20 mouse cellular contexts compared by ENCODE assay signal in genomic region chr12:29971795-29972464, GRCm38 (mm10). TPM values are rescaled to one million over a fixed set of nuclear protein-coding genes. Genes with fewer than 3 reads are reported as not detected.
A peak's percentile ranks its signal among the peaks of the same experiment; 100 is the strongest.
DNase-seq lines count a peak whose midpoint lies in the region; ATAC-seq and TF ChIP-seq lines count a peak whose summit lies in the region.
"Had no signal": no experiment of that assay in that cellular context is flagged by ENCODE, and none has a peak within 500 bp of the region (broad histone marks: within the 10 kb centered on the region; RNA-seq: fewer than 3 reads in every experiment).

No protein-coding gene starts in this region.

- H3K9me3 ChIP-seq in heart, embryonic 13.5 days: no peaks in the 10 kb centered on the region
- H3K9me3 ChIP-seq in kidney, postnatal 0 days (replicated peaks; ENCODE audit: low read length): no peaks in the 10 kb centered on the region
- no peaks in the 10 kb centered on the region for H3K9me3 ChIP-seq in limb, embryonic 13.5 days
- H3K9me3 ChIP-seq: forebrain, embryonic 15.5 days; kidney, embryonic 15.5 days; midbrain, embryonic 15.5 days had no signal

- peaks cover 32% of the 10 kb centered on the region for H3K36me3 ChIP-seq in heart, embryonic 13.5 days
- H3K36me3 ChIP-seq in kidney, postnatal 0 days (ENCODE audit: insufficient read depth, low read length): peaks cover 18% of the 10 kb centered on the region
- peaks cover 29% of the 10 kb centered on the region for H3K36me3 ChIP-seq in limb, embryonic 13.5 days
- H3K36me3 ChIP-seq: G1E had no signal

- TF ChIP-seq CTCF in kidney, postnatal 0 days (IDR thresholded peaks at IDR 0.05; ENCODE audit: low read depth): no peak

- 0 out of 2 replicates have a peak overlapping the region, but pooled peaks have one; percentile 5 for H3K27ac ChIP-seq in heart, embryonic 13.5 days (replicated peaks)
- no peak overlapping the region for H3K27ac ChIP-seq in kidney, postnatal 0 days
- 0 out of 2 replicates have a peak overlapping the region, but pooled peaks have one; percentile 44 for H3K27ac ChIP-seq in limb, embryonic 13.5 days
- H3K27ac ChIP-seq: forebrain, embryonic 15.5 days; kidney, embryonic 15.5 days; midbrain, embryonic 15.5 days had no signal

- peaks cover 52% of the 10 kb centered on the region for H3K4me1 ChIP-seq in heart, embryonic 13.5 days
- H3K4me1 ChIP-seq in kidney, postnatal 0 days (replicated peaks; ENCODE audit: insufficient read depth, low read length): no peaks in the 10 kb centered on the region
- peaks cover 44% of the 10 kb centered on the region for H3K4me1 ChIP-seq in limb, embryonic 13.5 days
- H3K4me1 ChIP-seq: forebrain, embryonic 15.5 days; midbrain, embryonic 15.5 days had no signal

- peak; percentile 61 for DNase-seq in adrenal gland, adult 2 months
- DNase-seq in adrenal gland, postnatal 4 days (ENCODE audit: low spot score in 2 of 2): no peak
- DNase-seq in heart, postnatal 14 days: no peak
- DNase-seq in kidney, postnatal 0 days (ENCODE audit: low spot score): peak; percentile 4
- DNase-seq in kidney, postnatal 14 days: no peak
- no peak for DNase-seq in right cerebral cortex, postnatal 4 days
- DNase-seq: cerebellum, postnatal 14 days; embryo, embryonic 11 days; liver; lung, adult 2 months; retina, postnatal 1 day; thymus, postnatal 25 days had no signal

- H3K9ac ChIP-seq in heart, embryonic 13.5 days: no peak overlapping the region
- H3K9ac ChIP-seq in kidney, postnatal 0 days (ENCODE audit: low read depth, low read length): no peak overlapping the region
- H3K9ac ChIP-seq in limb, embryonic 13.5 days: no peak overlapping the region
- H3K9ac ChIP-seq: forebrain, embryonic 15.5 days; kidney, embryonic 15.5 days; midbrain, embryonic 15.5 days had no signal

- no peaks in the 10 kb centered on the region for H3K27me3 ChIP-seq in heart, embryonic 13.5 days (replicated peaks)
- no peaks in the 10 kb centered on the region for H3K27me3 ChIP-seq in kidney, postnatal 0 days (ENCODE audit: insufficient read depth, low read length)
- H3K27me3 ChIP-seq in limb, embryonic 13.5 days: no peaks in the 10 kb centered on the region
- H3K27me3 ChIP-seq: forebrain, embryonic 15.5 days; kidney, embryonic 15.5 days; midbrain, embryonic 15.5 days had no signal

- WGBS in heart, embryonic 13.5 days: 66% methylated on average over 7 of the region's 7 CpGs
- 77% methylated on average over 7 of the region's 7 CpGs for WGBS in kidney, postnatal 0 days
- 84% methylated on average over 7 of the region's 7 CpGs for WGBS in limb, embryonic 13.5 days

- intact Hi-C loops in heart, postnatal 14 days (cut with DNase I): loop anchor here (5.0 kb wide), 1 partner anchor 35 kb away; the partner anchor contains the start of gene Pxdn

- ATAC-seq in heart, embryonic 13.5 days (ENCODE audit: extremely low read depth, insufficient number of reproducible peaks, low FRiP score, low TSS enrichment): no peak
- ATAC-seq in kidney, postnatal 0 days (replicated peaks; ENCODE audit: low FRiP score, low read depth): no peak
- ATAC-seq in limb, embryonic 13.5 days (ENCODE audit: low FRiP score, low read depth): no peak
- ATAC-seq: CD4-positive, CD25-positive, alpha-beta regulatory T cell, adult 4 months; forebrain, embryonic 15.5 days; midbrain, embryonic 15.5 days had no signal

- H3K4me2 ChIP-seq in heart, embryonic 13.5 days: no peak overlapping the region
- no peak overlapping the region for H3K4me2 ChIP-seq in kidney, postnatal 0 days (ENCODE audit: low read length)
- no peak overlapping the region for H3K4me2 ChIP-seq in limb, embryonic 13.5 days (replicated peaks)
- H3K4me2 ChIP-seq: forebrain, embryonic 15.5 days; kidney, embryonic 15.5 days; midbrain, embryonic 15.5 days had no signal

- no peak overlapping the region for H3K4me3 ChIP-seq in heart, embryonic 13.5 days
- H3K4me3 ChIP-seq in kidney, postnatal 0 days (replicated peaks; ENCODE audit: low read depth, low read length): no peak overlapping the region
- H3K4me3 ChIP-seq in limb, embryonic 13.5 days: no peak overlapping the region
- H3K4me3 ChIP-seq: forebrain, embryonic 15.5 days; kidney, embryonic 15.5 days; midbrain, embryonic 15.5 days had no signal

RNA-seq across cellular contexts. Expression of gene Pxdn, which starts 34.5 kb away (rescaled TPM):
- 10 to 100 TPM; 50.3 to 59.2 TPM for total RNA-seq in adrenal gland, adult 2 months (2021)
- polyA plus RNA-seq in adrenal gland, adult 2 months (2012; rRNA removed): 75.0 and 85.7 TPM in 2 replicates
- 100 to 1,000 TPM; 115 to 134 TPM for total RNA-seq in adrenal gland, postnatal 4 days (2021)
- polyA plus RNA-seq in heart, embryonic 13.5 days (2015; fragmentation: Nextera tagmentation; extraction: Ambion mirVana): 72.3 and 77.0 TPM in 2 replicates
- 100 to 1,000 TPM; 144 to 151 TPM for total RNA-seq in heart, postnatal 14 days (2021)
- polyA plus RNA-seq in kidney, postnatal 0 days (2015; fragmentation: Nextera tagmentation; extraction: Ambion mirVana): 49.9 and 56.4 TPM in 2 replicates
- polyA plus RNA-seq in limb, embryonic 13.5 days (2015; fragmentation: Nextera tagmentation; extraction: Ambion mirVana): 124 and 143 TPM in 2 replicates
- total RNA-seq: megakaryocyte progenitor cell, adult 5-6 weeks had no signal
- polyA plus RNA-seq: CD4-positive, CD25-positive, alpha-beta regulatory T cell, adult 4 months; G1E had no signal

Comparison
In these comparisons a context has a peak if more than half of its experiments do, and no peak if none do; other contexts are left out.
1. DNase-seq: peak in adrenal gland, adult 2 months (single experiment) and kidney, postnatal 0 days (single experiment); none in adrenal gland, postnatal 4 days (0 of 2), heart, postnatal 14 days (0 of 2), kidney, postnatal 14 days (single experiment) and right cerebral cortex, postnatal 4 days (single experiment).